Mouse (Mus musculus) telencephalon, adult 2 months (tissue): ENCODE results near the gene Il17rc.

ENCODE experiments used
- DNase-seq: peaks from one replicate; pipeline ENCODE4 v3.0.0-alpha.2; 2011; ENCODE audit warnings: low read depth, low spot score

Il17rc gene

GRCm38 (mm10) chr6:113495071-113495675 lies 23.9 kb downstream of the Il17rc start:
- no peak for DNase-seq

- DNase-seq, result no peak
These were observed 28.1 kb downstream of the Il17rc start for GRCm38 (mm10) chr6:113499346-113499745.

DNA sequence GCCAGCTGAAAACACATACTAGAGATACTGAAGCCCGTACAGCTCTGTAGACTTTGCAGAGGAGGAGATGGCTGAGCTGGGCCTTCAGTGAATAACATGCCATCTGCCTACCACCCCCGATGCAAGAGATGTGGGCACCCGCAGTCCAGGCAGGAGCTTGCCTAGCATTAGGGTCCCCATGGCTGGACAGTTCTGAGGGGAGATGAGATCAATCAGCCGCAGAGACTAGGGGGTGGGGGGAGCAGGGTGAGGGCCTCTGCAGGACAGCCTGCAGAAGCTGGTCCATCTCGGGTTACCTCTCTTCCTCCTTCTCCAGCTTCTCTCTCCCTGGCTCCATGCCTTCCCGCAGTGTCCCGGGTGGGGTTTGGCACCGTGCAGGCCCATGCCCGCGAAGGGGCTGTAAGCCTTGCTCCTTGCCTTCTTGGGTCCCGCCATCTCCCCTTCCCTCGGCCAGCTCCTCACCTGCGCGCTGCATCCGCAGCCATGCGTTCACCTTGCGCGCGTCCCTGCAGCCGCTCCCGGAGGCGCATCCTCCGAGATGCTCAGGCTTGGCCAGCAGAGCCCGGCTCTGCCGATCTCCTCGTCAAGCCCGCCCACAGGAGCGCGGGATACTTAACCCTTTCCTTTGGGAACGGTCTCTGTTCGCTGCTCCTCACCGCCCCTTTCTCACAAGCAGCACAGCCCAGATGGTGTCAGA lies 30.3 kb downstream of the Il17rc start, which contains the start of gene Prrt3:
TSS of gene Prrt3 (minus strand) at position 544 of the 697 bp plus-strand sequence.
- DNase-seq, result peak; percentile 85

- DNase-seq, result no peak
These were observed 31.6 kb downstream of the Il17rc start for GRCm38 (mm10) chr6:113502801-113503200.

GRCm38 (mm10) chr6:113505689-113506088 lies 34.5 kb downstream of the Il17rc start:
- no peak for DNase-seq

DNA sequence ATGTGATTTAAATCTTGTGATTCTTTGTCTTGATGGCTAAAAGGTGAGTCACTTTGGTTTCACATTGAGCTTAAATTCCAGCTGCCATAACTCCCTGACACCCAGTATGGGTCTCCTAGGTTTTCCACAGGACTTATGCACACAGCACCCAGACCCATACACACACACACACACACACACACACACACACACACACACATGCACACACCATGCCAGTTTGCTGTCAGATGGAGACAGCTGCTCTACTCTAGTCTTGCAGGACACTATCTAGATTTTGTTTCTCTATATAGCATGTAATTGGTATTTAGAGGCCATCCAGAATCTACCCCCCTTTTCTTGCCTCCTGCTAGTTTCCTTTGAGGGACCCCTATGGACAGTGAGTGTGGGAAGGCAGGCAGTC lies 35.9 kb downstream of the Il17rc start:
- no peak for DNase-seq

DNA sequence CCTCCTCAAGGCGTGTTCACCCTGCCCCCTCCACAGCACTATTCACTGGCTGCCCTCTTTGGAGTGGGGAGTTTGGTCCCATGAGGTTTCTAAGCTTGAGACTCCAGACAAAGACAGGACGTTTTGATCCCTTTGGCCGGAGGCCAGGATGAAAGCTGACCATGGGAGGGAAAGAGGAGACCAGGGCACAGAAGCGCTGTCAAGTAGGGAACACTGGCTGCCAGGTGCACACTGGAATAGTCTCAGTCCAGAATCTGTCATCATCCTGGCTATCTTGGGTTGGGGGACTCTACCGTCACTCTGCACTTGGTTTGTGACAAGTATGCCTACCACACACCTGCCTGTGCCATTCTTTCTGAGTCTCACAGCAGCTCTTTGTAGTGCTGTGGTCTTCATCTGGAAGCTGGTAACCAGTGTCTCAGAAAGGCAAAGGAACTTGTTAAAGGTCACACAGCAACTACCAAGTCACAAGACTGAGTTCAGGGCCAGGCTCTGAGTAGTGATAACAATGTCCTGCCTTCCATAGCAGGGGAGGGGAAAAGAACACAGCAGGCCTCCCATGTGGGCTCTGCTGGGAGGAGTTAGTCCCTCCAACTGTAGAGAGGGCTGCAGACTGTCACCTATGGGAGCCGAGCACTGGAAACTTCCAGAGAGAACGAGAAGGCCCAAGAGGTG lies 37.2 kb downstream of the Il17rc start:
- no peak for DNase-seq

DNA sequence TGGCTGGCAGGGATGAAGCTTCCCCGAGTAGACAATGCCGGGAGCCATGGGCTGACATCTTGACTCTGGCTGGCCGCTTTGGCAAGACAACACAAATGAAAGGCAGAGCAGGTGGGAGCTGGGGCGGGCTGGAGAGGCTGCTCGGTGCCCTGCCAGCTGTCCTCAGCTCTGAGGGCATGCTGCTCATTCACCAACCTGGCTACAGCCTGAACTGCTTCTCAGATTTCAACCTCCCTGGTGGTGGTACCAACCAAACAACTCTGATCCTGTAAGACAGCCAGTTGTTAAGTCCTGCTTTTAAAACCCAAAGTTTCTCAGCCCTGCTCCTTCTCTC lies 37.7 kb downstream of the Il17rc start:
- no peak for DNase-seq

DNA sequence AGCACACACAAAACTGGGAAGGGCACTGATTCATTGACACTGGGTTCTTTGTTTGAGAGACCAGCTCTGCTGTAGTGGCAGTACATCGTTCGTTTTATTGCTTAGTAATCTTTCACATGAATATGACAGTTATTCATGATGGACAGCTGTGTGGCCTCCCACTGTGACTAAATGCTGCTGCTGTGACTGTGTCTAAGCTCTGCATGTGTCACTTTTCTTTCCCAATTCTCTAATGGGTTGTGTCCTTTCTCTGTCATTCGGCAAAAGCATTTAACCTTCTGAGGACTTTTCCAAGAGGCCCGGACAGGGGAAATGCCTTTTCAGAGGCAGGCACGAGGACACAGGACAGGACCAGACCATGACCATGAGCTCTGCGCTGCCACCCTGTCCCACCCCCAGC lies 42.7 kb downstream of the Il17rc start:
- no peak for DNase-seq

GRCm38 (mm10) chr6:113514600-113514999 lies 43.4 kb downstream of the Il17rc start:
- no peak for DNase-seq

- no peak for DNase-seq
These were observed 46.3 kb downstream of the Il17rc start for GRCm38 (mm10) chr6:113517434-113518080.

- DNase-seq, result no peak
These were observed 51.1 kb downstream of the Il17rc start for GRCm38 (mm10) chr6:113522310-113522709.

GRCm38 (mm10) chr6:113523420-113523819 lies 52.2 kb downstream of the Il17rc start:
- DNase-seq, result no peak

- peak; percentile 58 for DNase-seq
These were observed 60.0 kb downstream of the Il17rc start, which contains the start of the genes Emc3 and Fancd2 for GRCm38 (mm10) chr6:113530932-113531839. TSS of gene Emc3 (minus strand) at chr6:113531652. TSS of gene Fancd2 (plus strand) at chr6:113531682.

DNA sequence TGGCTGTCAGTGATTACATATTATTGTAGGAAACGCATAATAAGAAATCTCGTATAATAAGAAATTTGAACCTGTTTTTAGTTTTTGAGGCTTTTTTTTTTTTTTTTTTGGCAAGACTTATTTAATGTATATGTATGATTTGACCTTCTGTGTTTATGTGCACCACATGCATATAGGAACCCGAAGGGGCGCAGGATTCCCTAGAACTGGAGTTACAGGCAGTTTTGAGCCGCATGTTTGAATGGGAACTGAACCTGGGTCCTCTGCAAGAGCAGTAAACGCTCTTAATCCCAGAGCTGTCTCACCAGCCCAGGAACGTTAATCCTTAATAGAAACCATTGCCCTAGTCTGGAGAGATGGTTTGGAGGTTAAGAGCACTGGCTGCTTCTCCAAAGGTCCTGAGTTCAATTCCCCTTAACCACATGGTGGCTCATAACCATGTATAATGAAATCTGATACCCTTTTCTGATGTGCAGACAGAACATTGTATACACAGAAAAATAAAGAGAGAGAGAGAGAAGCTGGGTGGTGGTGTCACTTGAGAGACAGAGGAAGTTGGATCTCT lies 60.7 kb downstream of the Il17rc start:
- DNase-seq, result no peak
